Comparison of ENCODE assay signal across 8 mouse cellular contexts in genomic region chr3:88042661-88043421, GRCm38 (mm10). TPM values are rescaled to one million over a fixed set of nuclear protein-coding genes. Genes with fewer than 3 reads are reported as not detected.
A peak's percentile ranks its signal among the peaks of the same experiment; 100 is the strongest.
DNase-seq lines count a peak whose midpoint lies in the region; ATAC-seq and TF ChIP-seq lines count a peak whose summit lies in the region.

Gene Gpatch4, plus strand, starts transcription at chr3:88043108.

- TF ChIP-seq CTCF in lung, postnatal 0 days (IDR thresholded peaks at IDR 0.05): no peak

- 11% methylated on average over 36 of the region's 36 CpGs for WGBS in hindbrain, embryonic 10.5 days
- 8% methylated on average over 36 of the region's 36 CpGs for WGBS in lung, postnatal 0 days

- peaks cover 14% of the 10 kb centered on the region for H3K36me3 ChIP-seq in hindbrain, embryonic 10.5 days
- no peaks in the 10 kb centered on the region; the same call in 1 of the 2 replicates for H3K36me3 ChIP-seq in lung, postnatal 0 days (ENCODE audit: insufficient read depth, low read length)

- DNase-seq in Muller cell, postnatal 12 days (ENCODE audit: inconsistent ontology term): peak; percentile 78
- DNase-seq in cerebellum, adult 9-10 months: peak; percentile 96
- DNase-seq in hindbrain, embryonic 10.5 days (ENCODE audit: low spot score): peak; percentile 87
- DNase-seq in layer of hippocampus, adult 9-11 months: peak; percentile 94
- peak; percentile 96 for DNase-seq in lung, postnatal 0 days (ENCODE audit: low spot score)
- peak; percentile 83 for DNase-seq in ovary, postnatal 14 days (ENCODE audit: low spot score)
- peak; percentile 90 for DNase-seq in thymus, postnatal 14 days

- H3K9ac ChIP-seq in lung, postnatal 0 days (replicated peaks; ENCODE audit: low read depth): peak within 1 kb of the TSS; percentile 36

- H3K4me2 ChIP-seq in lung, postnatal 0 days (replicated peaks; ENCODE audit: low read depth, low read length): peak within 1 kb of the TSS; percentile 80

- ATAC-seq in frontal cortex, adult (ENCODE audit: low TSS enrichment): peak; percentile 98
- ATAC-seq in lung, postnatal 0 days: peak; percentile 96

- 0 out of 2 replicates have a peak, but pooled peaks have one; percentile 15 for TF ChIP-seq EP300 in lung, postnatal 0 days (IDR thresholded peaks at IDR 0.05)

- peaks cover 16% of the 10 kb centered on the region for H3K27me3 ChIP-seq in hindbrain, embryonic 10.5 days (ENCODE audit: insufficient read depth, poor library complexity, severe bottlenecking)
- no peaks in the 10 kb centered on the region for H3K27me3 ChIP-seq in lung, postnatal 0 days (replicated peaks; ENCODE audit: insufficient read depth, low read length)

- H3K4me1 ChIP-seq in hindbrain, embryonic 10.5 days (replicated peaks): peaks cover 18% of the 10 kb centered on the region
- H3K4me1 ChIP-seq in lung, postnatal 0 days (ENCODE audit: insufficient read depth, low read depth, low read length): peaks cover 8% of the 10 kb centered on the region

- peak within 1 kb of the TSS; percentile 84 for H3K27ac ChIP-seq in hindbrain, embryonic 10.5 days
- peak within 1 kb of the TSS; percentile 57; the same call in 1 of the 2 replicates for H3K27ac ChIP-seq in lung, postnatal 0 days (ENCODE audit: low read length)

- no peaks in the 10 kb centered on the region for H3K9me3 ChIP-seq in hindbrain, embryonic 10.5 days
- H3K9me3 ChIP-seq in lung, postnatal 0 days (ENCODE audit: low read length): no peaks in the 10 kb centered on the region

- peak within 1 kb of the TSS; percentile 89 for H3K4me3 ChIP-seq in hindbrain, embryonic 10.5 days
- H3K4me3 ChIP-seq in lung, postnatal 0 days (ENCODE audit: low read depth, low read length): peak within 1 kb of the TSS; percentile 67

RNA-seq across cellular contexts. Expression of gene Gpatch4, which starts in this region (rescaled TPM):
- 34.2 and 49.2 TPM in 2 replicates for polyA plus RNA-seq in hindbrain, embryonic 10.5 days (2016; fragmentation: Nextera tagmentation; extraction: Ambion mirVana)
- 8.0 and 10.8 TPM in 2 replicates for polyA plus RNA-seq in lung, postnatal 0 days (2015; fragmentation: Nextera tagmentation; extraction: Ambion mirVana)

Comparison
In these comparisons a context has a peak if more than half of its experiments do, and no peak if none do; other contexts are left out.
1. Peak in every context shown above with its lines: DNase-seq, ATAC-seq, H3K4me3 ChIP-seq and H3K27ac ChIP-seq.